Mouse (Mus musculus) heart, postnatal 10 days (tissue): ENCODE results near the gene Foxp1. TPM values are rescaled to one million over a fixed set of nuclear protein-coding genes. Genes with fewer than 3 reads are reported as not detected.

Experiments
- DNase-seq, 2 experiments: peaks; one replicate each; pipeline ENCODE4 v3.0.0; 2021
- intact Hi-C: fragments of 180-260 bp; cut with DNase I; formaldehyde crosslinking; loops from one replicate; pipeline ENCODE4 v1.15.1; 2025
- total RNA-seq, 2 experiments: library from RNA; stranded (reverse); gene quantifications; 2 replicates each; pipeline ENCODE4 v1.2.3; 2021

Foxp1 gene
- 10 to 100 TPM; 52.4 to 60.6 TPM for total RNA-seq

DNA sequence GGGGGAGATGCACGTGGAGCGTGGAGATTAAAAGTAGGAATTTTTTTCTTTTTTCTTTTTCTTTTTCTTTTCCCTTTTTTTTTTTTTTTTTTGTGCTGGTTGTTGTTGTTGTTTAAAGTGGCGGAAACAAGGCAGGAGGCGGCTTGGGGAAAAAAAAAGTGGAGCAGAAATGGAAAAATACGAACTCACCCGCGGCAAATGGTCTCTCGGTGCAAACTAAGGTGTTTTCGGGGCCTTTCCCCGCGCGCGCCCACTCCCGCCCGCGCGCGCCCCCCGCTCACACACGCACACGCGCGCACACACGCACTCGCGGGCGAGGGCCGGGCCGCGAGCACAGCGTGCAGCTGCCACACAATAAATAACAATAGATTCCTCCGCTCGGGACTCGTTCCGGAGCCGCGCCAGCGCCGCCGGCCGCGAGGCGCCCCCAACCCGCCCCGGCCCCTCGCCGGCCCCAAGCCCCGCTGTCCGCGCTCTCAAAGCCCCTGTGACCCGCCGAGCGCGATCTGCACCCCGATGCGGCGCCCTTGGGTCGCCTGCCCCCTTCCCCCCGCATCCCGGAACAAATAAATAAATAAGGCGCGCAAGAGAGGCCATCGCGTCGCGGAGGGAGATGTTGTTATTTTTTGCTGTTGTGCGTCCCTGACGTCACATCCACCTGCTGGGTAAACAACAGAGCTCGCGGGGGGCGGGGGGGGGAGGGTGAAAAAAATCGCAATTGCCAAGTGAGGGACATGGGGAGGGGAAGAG is at the start of gene Foxp1:
TSS of gene Foxp1 (minus strand) at position 363 of the 750 bp plus-strand sequence.
- intact Hi-C loops, result loop anchor here (5.0 kb wide), 7 partner anchors 80 to 565 kb away; no protein-coding TSS in a partner anchor
- peak; percentile 86 to 88 for DNase-seq

DNA sequence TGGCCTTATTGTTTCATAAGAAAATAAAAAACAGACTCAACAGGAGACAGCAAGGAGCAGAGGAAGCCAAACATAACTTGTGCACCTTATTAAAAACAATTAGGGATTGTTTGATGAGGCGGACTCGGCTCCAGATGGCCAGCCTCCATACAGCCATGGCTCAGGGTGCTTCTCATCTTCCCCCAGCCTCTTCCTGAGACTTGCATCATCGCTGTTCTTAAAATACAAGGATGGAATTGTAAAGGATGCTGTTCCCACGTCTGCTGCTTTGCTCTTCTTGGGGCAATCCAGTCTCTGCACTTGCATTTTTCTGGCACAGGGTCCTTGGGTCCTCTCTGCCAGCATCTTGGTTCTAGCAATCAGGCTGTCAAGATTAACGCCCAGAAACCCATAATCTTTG is 49.5 kb upstream of the Foxp1 start:
- DNase-seq, result no peak
- intact Hi-C loops, result no loop called here

DNA sequence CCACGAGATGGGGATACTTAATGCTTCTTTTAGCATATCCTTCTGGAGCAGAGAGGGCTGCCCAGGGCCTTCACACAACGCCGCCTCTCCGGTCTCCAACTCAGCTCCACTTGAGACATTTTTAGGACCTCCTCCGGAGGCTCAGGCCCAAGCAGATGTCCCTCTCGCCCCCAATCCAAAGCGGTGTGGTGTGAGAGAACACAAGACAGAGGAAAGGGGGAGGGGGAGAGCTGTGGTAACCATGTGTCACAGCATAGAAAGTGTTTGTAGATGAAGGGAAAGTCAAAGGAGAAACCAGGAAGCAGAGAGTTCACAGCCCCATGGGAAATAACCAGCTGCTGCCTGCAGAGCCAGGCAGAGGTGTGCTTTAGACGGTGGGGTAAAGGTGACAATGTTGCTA is 44.4 kb upstream of the Foxp1 start:
- intact Hi-C loops, result no loop called here
- peak in 1 of 2 experiments; percentile 2 for DNase-seq

DNA sequence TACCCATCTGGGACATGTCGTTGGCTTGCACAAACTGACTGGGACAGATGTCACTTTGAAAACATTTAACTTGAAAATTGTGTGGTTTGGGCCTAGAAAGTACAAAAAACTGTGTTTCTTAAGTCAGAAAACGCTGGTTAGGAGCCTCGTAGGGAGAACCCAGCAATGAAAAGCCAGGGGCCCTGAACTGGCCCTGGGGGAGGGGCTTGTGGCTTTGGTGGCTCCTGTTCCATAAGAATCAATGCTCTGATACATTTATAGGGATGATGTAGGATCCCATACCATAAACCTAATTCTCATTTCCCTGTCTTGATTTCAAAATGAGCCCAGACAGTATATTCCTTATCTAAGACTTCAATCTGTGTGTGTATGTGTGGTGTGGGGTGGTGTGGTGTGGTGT is 42.2 kb upstream of the Foxp1 start:
- no peak for DNase-seq
- intact Hi-C loops, result no loop called here

DNA sequence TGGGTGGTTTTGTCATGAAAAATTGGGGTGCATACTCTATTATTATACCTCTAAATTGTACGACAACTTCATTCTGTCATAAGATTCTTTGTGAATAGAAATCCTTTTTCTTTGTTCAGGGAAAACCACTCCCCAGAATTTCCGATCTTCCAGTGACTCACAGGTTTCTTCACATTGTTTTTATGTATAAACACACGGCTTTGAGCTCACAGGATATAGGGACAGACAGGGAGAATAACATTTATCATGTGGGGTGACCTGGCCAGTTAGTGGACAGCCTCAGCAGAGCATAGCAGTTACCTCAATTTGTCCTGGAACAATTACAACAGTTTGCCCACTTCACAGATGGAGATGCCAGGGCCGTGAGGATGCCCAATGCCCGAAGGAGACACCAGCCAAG is 34.4 kb upstream of the Foxp1 start:
- DNase-seq, result no peak
- intact Hi-C loops, result no loop called here

DNA sequence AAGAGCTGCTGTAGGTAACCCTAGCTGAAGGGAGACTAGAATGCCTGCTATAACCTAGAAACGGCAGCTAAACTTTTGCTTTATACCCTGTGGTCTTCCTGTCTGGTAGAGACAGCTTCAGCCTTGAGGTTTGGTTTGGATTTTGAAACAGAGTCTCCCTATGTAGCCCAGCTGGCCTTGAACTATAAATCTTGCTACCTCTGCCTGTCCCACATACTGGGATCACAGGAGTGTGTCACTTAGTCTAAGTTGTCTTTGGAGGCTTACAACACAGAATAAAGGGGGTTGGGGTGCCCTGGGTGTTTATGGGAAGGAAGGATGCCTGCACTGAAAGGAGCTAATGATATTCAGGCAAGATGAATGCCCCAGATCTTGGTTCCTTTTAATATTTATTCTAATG is 30.3 kb upstream of the Foxp1 start:
- intact Hi-C loops, result no loop called here
- no peak for DNase-seq

DNA sequence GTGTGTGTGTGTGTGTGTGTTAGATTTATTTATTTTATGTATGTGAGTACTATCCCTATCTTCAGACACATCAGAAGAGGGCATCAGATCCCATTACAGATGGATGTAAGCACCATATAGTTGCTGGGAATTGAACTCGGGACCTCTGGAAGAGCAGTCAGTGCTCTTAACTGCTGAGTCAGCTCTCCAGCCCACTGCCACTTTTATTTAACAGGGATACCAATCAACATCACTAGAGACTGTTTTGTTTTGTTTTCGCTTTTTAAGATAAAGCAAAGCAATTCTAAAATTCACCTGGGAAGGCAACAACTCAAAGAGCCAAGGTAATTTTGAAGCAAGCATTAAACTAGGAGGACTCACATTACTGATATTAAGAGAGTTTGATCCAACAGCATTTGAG is 23.9 kb upstream of the Foxp1 start:
- intact Hi-C loops, result no loop called here
- DNase-seq, result no peak

DNA sequence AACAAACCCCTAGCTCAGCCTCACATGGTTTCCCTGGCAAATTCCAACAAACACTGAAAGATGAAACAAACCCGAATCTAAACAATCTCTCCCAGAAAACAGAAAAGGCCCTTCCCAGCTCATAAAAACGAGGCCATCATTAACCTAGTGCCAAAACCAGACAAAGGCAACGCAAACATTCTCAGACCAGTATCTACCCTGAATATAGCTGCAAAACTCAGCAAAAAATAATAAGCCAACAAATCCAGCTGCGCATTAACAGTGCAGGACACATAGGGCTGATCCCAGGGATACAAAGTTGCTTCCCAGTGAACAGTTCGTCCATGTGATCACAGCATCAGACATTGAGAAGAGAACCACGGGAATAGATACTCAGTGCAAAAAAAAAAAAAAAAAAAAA is 22.9 kb upstream of the Foxp1 start:
- intact Hi-C loops, result no loop called here
- no peak for DNase-seq

DNA sequence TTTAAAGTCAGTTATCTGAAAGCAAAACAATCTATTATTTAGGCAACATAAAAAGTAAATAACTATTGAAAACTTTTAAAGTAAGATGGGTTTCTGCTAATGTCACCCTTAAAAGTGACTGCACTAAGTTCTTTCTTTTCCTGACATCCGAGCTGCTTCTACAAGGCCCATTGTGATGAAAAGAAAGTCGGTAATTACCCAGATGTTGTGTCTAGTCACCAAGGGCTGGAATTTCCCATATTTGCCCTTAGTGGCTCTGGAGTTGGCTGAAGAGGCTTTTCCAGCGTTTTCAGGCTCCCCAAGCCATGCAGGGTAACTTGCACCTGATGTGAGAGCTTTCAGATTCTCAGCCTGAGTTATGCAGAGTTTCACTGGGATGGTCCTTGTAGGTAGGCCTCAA is 18.6 kb upstream of the Foxp1 start:
- DNase-seq, result no peak
- intact Hi-C loops, result no loop called here

DNA sequence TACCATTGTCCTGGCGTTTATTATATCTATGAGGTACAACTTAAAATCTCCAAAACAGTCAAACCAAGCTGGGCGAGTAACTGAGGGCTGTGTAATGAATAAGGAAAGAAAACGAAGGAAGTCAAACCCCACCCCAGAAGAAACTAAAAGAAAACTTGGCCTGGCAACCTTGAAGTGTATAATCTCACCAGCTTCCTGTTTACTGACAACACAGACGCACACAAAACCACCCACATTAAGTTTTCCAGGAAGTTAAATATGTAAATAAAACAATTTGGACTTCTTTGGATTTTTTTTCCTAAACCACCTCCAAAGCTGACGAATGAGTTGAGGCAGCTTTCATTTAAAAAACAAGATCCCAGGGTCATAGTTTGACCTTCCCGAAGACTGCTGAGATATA is 18.1 kb upstream of the Foxp1 start:
- intact Hi-C loops, result no loop called here
- no peak for DNase-seq

DNA sequence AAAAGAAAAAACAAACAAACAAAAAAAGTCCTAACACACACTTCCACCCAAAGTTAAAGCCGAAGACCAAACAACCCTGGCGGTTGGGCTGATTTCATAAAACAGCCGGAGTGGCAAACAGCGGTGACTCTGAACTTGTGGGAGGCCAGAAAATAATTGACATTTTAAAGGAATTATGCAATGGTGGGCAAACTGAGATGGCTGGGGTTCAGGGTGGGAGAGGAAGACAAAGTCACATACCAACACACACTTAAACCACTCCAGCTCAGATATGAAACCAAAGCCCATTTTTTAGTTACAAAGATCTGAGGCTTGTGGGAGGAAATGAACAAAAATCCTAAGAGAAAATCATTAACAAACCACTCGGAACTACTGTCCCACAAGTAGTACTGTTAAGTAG is 17.6 kb upstream of the Foxp1 start:
- no peak for DNase-seq
- intact Hi-C loops, result no loop called here

DNA sequence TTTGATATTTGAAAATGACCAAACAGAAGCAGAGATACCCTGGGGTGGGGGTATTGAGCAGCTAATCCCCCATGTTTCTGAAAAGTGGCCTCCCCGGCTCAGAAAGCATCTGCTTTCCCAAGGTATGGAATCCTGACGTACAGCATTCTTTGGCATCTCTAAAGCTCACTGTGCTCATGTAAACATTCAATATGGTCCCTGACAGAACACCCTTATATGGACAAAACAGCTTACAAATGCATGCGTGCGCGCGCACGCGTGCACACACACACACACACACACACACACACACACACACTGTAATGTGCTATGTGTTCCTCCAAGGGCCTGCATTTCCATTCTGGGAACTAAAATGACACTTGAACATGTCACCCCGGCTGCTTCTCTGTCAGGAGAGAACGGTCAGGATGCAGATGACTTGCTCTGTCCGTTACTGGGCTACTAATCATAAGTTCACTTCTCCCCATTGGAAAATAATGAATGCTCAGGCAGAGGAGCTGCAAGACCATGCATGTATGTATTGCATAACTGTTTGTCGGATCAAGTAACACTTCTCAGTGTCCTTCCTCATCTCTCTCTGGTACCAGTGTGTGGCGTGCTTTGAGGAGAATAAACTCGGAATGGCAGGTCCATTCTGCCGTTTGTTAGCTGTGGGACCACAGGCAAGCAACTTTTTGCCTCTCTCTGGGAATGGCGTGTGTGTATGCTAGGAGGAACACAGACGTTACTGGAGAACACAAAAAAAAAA is 15.8 kb upstream of the Foxp1 start:
- no peak for DNase-seq
- intact Hi-C loops, result no loop called here

DNA sequence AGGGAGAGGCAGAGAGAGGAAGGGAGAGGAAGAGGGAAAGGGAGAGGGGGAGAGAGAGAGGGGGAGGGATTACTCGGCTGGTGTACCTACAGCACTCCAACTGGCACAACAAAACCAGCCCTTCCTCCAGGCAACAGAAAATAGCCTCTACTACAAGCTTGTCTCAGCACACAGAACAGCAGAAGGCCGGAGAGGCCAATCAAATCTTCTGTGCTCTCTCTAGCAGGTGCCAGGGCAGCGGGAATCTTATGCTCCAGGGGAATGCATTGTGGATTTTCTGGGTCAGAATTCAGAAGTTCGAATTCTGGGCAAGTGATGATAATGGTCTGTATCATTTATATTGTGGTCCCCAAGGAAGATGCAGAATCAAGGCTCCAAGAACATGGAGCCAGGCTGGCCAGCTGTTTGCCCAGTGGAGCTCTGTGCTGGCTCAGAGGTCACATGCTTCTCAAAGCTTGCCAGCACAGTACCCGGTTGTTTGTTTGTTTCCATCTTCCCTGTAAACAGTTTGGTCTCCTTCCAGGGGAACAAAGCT is 11.8 kb upstream of the Foxp1 start:
- intact Hi-C loops, result no loop called here
- no peak for DNase-seq

DNA sequence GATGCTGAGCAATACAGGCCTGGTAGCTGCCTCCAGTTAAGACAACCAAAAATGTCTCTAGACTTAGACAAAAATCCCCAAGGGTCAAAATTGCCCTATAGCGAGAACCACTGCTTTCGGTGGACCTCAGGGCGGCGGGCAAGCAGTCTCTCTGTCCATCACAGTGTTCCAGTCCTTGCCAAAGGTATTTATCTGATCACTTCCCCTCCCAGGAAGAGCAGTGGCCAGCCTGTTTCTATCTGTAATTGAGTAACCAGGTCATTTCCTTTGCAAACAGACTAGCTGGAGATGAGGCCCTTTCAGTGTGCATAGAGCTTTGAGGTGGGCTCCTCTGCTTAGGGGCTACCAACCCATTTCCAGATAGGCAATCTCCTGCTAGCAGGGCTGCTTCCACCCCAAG is 9.9 kb upstream of the Foxp1 start:
- DNase-seq, result no peak
- intact Hi-C loops, result no loop called here

DNA sequence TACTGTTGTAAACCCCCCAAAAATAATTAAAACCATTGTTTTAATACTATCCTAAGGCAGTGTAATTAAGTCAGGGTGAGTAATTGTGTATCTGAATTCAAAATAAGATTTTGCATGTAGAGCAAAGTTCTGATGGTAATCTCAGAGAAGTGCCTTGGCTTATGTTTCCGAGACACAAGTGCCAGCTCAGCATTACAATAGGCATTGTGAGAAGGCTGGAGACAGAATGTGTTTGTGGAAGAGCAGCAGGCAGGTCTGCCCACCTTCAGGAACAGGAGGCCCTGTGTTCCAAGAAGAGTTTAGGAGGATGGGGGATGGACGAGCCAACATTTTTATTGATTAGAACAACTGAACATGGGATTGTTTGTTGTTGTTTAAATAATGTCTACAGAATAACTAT is 6.5 kb upstream of the Foxp1 start:
- intact Hi-C loops, result no loop called here
- DNase-seq, result no peak

DNA sequence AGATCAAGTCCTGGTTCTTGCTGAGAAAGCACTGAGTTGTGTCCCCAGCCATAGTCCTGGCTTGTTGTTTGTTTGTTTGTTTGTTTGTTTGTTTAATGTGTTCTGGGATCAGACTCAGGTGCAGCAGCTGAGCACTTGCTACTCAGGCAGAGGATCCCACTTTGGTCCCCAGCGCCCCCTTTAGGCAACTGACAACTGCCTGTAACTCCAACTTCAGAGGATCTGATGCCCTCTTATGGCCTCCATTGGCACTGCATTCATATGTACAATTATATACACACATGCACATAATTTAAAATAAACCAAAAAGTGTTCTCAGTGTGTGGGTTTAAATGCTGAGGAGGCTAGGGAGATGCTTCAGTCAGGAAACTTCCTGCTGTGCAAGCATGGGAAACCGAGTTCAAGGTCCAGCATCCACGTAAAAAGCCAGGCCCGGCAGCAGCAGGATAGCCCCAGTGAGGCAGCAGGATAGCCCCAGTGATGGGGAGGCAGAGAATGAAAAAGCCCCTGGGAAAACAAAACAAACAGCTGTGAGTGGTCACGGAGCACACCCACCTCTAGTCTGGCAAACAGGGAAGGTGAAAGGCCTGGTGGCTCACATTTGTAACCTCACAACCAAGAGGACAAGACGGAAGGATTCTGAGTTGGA is 5.1 kb upstream of the Foxp1 start:
- DNase-seq, result no peak
- intact Hi-C loops, result loop anchor here (2.0 kb wide), 1 partner anchor 1003 kb away; no protein-coding TSS in a partner anchor

DNA sequence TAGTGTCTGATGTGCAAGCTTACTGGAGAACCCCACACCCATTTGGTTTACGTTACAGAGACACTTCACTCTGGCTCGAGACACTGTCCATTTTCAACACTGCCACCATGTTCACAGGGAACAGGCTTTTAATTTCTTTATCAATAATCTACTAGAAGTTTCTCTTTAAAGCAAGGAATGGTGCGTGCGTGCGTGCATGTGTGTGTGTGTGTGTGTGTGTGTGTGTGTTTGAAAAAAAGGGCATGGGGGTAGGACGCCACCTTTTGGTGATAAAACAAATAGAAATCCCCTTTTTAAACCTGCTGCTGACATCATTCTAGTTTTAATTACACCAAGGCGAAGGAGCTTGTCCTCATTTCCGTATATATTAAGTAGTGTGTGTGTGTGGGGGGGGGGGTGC is 2.8 kb upstream of the Foxp1 start:
- DNase-seq, result peak; percentile 34 to 57
- intact Hi-C loops, result no loop called here

DNA sequence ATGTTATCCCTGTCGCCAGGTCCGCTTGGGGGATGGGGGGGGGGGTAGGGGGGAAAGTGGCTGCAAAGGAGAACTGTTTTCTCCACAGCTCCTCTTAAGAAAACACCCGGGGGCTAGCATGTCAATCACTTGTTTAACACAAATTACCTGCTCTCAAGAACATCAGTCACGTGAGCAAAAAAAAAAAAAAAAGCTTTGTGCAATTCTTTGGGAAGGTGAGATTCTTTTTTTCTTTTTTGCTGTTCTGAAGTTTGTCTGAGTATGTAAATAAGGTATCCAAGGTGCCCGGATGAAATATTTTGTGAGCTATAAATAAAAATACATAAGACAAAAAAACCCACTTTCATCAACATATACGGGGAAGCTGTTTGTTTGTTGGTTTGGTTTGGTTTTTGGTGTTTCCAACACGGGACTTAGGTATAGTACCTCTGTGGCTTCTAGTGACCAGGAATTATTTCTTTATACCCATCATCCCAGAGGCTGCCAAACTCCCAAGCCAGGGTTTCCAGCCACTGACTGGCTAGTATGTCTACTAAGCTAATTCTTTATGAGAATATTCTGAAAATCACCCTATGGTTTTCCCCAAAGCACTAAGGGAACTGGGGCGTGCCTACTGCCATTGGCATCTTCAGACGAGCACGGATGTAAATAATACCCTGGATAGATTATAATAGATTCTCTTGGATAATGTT is 1.3 kb upstream of the Foxp1 start:
- DNase-seq, result peak in 1 of 2 experiments; percentile 18
- intact Hi-C loops, result loop anchor here (5.0 kb wide), 7 partner anchors 78 to 567 kb away; no protein-coding TSS in a partner anchor

DNA sequence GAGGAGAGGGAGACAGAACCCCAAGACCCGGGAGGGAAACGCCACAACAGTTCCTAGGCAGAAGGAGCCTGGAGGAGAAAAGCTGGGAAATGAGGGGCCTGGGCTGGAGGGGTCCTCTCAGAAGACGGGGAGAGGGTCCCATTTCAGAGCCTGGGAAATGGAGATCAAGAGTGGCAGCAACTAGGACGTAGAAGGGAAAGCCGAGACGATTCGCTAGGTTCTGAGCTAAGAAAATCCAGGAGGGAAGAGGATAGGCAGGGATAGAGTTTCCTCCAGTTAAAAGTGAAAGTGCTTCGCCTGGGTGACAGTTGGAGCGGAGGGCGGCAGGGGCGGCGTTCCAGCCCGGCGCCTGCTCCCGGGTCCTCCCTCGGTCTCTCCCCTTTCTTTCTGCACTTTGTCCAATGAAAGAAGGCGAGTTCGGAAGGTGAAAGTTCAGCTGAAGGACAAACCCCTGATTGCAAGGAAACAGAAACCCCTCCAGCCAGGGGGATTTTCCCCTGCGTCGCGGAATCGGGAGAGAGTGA is 650 bp upstream of the Foxp1 start:
- peak; percentile 86 to 88 for DNase-seq
- intact Hi-C loops, result loop anchor here (5.0 kb wide), 7 partner anchors 79 to 566 kb away; no protein-coding TSS in a partner anchor

DNA sequence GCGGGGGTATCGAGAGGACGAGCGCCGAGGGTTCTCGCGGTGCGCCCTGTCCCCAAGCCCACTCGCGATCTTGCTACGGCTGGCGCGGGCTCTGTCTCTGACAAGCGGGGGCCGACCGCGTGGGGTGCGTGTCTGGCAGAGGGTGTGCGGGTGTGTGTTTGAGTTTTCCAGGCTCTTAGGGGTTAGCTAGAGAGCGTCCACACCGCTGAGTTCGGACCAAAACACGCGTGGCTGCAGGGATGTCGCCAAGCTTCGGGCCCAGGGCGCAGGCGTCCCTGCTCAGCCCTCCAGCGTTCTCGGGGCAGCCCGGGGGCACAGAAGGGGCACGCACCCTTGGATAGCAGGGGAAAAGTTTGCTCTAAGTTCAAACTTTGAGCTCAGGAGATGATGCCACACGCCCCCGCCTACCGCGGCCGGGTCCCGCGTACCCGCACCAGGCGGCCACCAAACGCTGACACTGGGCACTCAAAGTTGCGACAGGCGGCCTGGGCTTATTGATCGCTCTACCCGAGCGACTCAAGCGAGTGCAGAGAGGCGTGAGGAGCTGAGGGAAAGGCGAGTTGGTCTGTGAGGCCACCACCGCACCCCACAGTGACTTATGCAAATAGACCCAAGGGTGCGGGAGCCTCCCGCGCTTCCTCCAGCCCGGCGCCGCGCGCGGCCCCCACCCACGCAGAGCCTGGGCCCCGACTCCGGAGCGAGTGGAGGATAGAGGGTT is 721 bp downstream of the Foxp1 start:
- intact Hi-C loops, result loop anchor here (2.0 to 5.0 kb wide), 8 partner anchors 37 to 564 kb away; no protein-coding TSS in a partner anchor

More for the DNA sequence above, 721 bp downstream of the Foxp1 start:
- DNase-seq, result peak; percentile 69 to 72
